Mouse (Mus musculus): ENCODE results near the gene Mrpl4. TPM values are rescaled to one million over a fixed set of nuclear protein-coding genes. Genes with fewer than 3 reads are reported as not detected.

Mrpl4 gene
- polyA plus RNA-seq, 1 experiment from 2014 or later: 139 TPM

GRCm38 (mm10) chr9:21031251-21031895, 28.8 kb downstream of the Mrpl4 start:
- Histone ChIP-seq H3K9me3 (replicated peaks; ENCODE audit: control insufficient read depth, low read length) (no peaks in the 10 kb centered on the region), H3K27ac (replicated peaks; ENCODE audit: low read depth, low read length) (no peak overlapping the region), H3K4me3 (ENCODE audit: low read depth, low read length) (peak overlapping the region; percentile 31), H3K4me1 (ENCODE audit: control insufficient read depth, insufficient read depth, low read length) (peaks cover 4% of the 10 kb centered on the region), H3K9ac (replicated peaks; ENCODE audit: low read length) (no peak overlapping the region), H3K27me3 (ENCODE audit: control insufficient read depth, insufficient read depth, low read length) (peaks cover 49% of the 10 kb centered on the region), H3K4me2 (ENCODE audit: low read depth, low read length) (peak overlapping the region; percentile 83), H3K36me3 (replicated peaks; ENCODE audit: control insufficient read depth, insufficient read depth, low read depth, low read length) (no peaks in the 10 kb centered on the region)
- under 1% methylated on average over 36 of the region's 36 CpGs for WGBS
- ATAC-seq (replicated peaks; ENCODE audit: insufficient number of reproducible peaks, low FRiP score, low TSS enrichment, low read depth): peak; percentile 40; the same call in 1 of the 2 replicates
- DNase-seq (ENCODE audit: low spot score): peak; percentile 66

GRCm38 (mm10) chr9:21031896-21032351, 29.4 kb downstream of the Mrpl4 start, which contains the start of gene Icam5:
Gene Icam5, plus strand, starts transcription at chr9:21032073.
- DNase-seq (ENCODE audit: low spot score): no peak
- no peak within 1 kb of the TSS for H3K27ac ChIP-seq (replicated peaks; ENCODE audit: low read depth, low read length)
- under 1% methylated on average over 34 of the region's 35 CpGs for WGBS

DNA sequence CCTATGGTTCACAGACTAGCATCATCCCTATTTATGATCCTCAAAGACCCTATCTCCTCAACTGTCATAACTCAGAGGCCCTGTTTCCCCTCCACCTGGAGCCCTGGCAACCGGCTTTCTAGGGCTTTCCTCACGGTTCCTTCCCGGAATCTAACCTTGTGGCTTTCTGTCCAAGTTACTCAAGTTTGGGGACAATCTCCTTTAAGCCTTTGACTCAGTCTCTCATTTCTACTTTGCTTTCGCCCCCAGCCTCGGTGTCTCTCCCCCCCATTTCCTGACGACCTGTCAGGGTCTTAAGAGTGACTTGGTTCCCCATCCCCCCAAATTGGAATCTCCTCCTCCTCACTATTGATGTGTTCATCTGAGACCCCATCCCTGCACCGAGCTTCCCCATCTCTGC, 30.0 kb downstream of the Mrpl4 start:
- Histone ChIP-seq H3K9ac (replicated peaks; ENCODE audit: low read length) (no peak overlapping the region), H3K4me2 (ENCODE audit: low read depth, low read length) (peak overlapping the region; percentile 83), H3K36me3 (replicated peaks; ENCODE audit: control insufficient read depth, insufficient read depth, low read depth, low read length) (no peaks in the 10 kb centered on the region), H3K27ac (replicated peaks; ENCODE audit: low read depth, low read length) (no peak overlapping the region), H3K27me3 (ENCODE audit: control insufficient read depth, insufficient read depth, low read length) (peaks cover 60% of the 10 kb centered on the region), H3K4me3 (ENCODE audit: low read depth, low read length) (peak overlapping the region; percentile 31), H3K9me3 (replicated peaks; ENCODE audit: control insufficient read depth, low read length) (no peaks in the 10 kb centered on the region), H3K4me1 (ENCODE audit: control insufficient read depth, insufficient read depth, low read length) (peaks cover 6% of the 10 kb centered on the region)
- 2% methylated on average over 7 of the region's 7 CpGs for WGBS
- no peak for DNase-seq (ENCODE audit: low spot score)
- no peak for ATAC-seq (replicated peaks; ENCODE audit: insufficient number of reproducible peaks, low FRiP score, low TSS enrichment, low read depth)

More at GRCm38 (mm10) chr9:21031896-21032351, 29.4 kb downstream of the Mrpl4 start, which contains the start of gene Icam5:
- peak within 1 kb of the TSS; percentile 83 for H3K4me2 ChIP-seq (ENCODE audit: low read depth, low read length)
- peak within 1 kb of the TSS; percentile 39 for H3K4me3 ChIP-seq (ENCODE audit: low read depth, low read length)
- no peak within 1 kb of the TSS for H3K9ac ChIP-seq (replicated peaks; ENCODE audit: low read length)
- no peaks in the 10 kb centered on the region for H3K9me3 ChIP-seq (replicated peaks; ENCODE audit: control insufficient read depth, low read length)
- peaks cover 4% of the 10 kb centered on the region for H3K4me1 ChIP-seq (ENCODE audit: control insufficient read depth, insufficient read depth, low read length)
- no peak for ATAC-seq (replicated peaks; ENCODE audit: insufficient number of reproducible peaks, low FRiP score, low TSS enrichment, low read depth)
- no peaks in the 10 kb centered on the region for H3K36me3 ChIP-seq (replicated peaks; ENCODE audit: control insufficient read depth, insufficient read depth, low read depth, low read length)
- peaks cover 54% of the 10 kb centered on the region for H3K27me3 ChIP-seq (ENCODE audit: control insufficient read depth, insufficient read depth, low read length)

- ATAC-seq (replicated peaks; ENCODE audit: insufficient number of reproducible peaks, low FRiP score, low TSS enrichment, low read depth) (no peak), DNase-seq (ENCODE audit: low spot score) (peak; percentile 87)
- Histone ChIP-seq H3K27ac (replicated peaks; ENCODE audit: low read depth, low read length) (no peak overlapping the region), H3K27me3 (ENCODE audit: control insufficient read depth, insufficient read depth, low read length) (peaks cover 66% of the 10 kb centered on the region), H3K9me3 (replicated peaks; ENCODE audit: control insufficient read depth, low read length) (no peaks in the 10 kb centered on the region), H3K36me3 (replicated peaks; ENCODE audit: control insufficient read depth, insufficient read depth, low read depth, low read length) (no peaks in the 10 kb centered on the region), H3K4me1 (ENCODE audit: control insufficient read depth, insufficient read depth, low read length) (peaks cover 6% of the 10 kb centered on the region), H3K4me2 (ENCODE audit: low read depth, low read length) (peak overlapping the region; percentile 63), H3K4me3 (ENCODE audit: low read depth, low read length) (peak overlapping the region; percentile 39), H3K9ac (replicated peaks; ENCODE audit: low read length) (peak overlapping the region; percentile 15; the same call in 1 of the 2 replicates)
- WGBS: under 1% methylated on average over 34 of the region's 34 CpGs
These were observed 30.6 kb downstream of the Mrpl4 start for GRCm38 (mm10) chr9:21033136-21033535.

DNA sequence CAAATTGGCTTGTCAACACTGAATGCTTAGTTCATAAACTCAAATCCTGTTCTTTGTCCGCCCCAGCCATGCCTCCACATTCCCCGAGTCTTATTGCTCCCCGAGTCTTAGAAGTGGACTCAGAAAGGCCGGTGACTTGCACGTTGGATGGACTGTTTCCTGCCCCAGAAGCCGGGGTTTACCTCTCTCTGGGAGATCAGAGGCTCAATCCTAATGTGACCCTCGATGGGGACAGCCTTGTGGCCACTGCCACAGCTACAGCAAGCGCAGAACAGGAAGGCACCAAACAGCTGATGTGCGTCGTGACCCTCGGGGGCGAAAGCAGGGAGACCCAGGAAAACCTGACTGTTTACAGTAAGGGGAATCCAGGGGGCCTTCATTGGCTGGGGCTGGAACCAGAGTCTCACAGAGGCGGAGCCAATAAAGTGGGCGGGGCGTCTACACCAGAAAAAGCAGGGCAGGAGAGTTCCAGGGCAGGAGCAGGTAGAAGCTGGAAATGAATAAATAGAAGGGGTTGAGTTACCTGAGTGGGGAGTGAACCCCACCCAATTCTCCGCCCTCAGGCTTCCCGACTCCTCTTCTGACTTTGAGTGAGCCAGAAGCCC, 32.0 kb downstream of the Mrpl4 start:
- no peak overlapping the region for H3K4me2 ChIP-seq (ENCODE audit: low read depth, low read length)
- no peaks in the 10 kb centered on the region for H3K9me3 ChIP-seq (replicated peaks; ENCODE audit: control insufficient read depth, low read length)
- no peak overlapping the region for H3K9ac ChIP-seq (replicated peaks; ENCODE audit: low read length)
- H3K4me1 ChIP-seq (ENCODE audit: control insufficient read depth, insufficient read depth, low read length): peaks cover 6% of the 10 kb centered on the region
- H3K36me3 ChIP-seq (replicated peaks; ENCODE audit: control insufficient read depth, insufficient read depth, low read depth, low read length): no peaks in the 10 kb centered on the region
- no peak overlapping the region for H3K27ac ChIP-seq (replicated peaks; ENCODE audit: low read depth, low read length)
- 3% methylated on average over 17 of the region's 17 CpGs for WGBS
- H3K4me3 ChIP-seq (ENCODE audit: low read depth, low read length): no peak overlapping the region
- DNase-seq (ENCODE audit: low spot score): peak; percentile 63
- H3K27me3 ChIP-seq (ENCODE audit: control insufficient read depth, insufficient read depth, low read length): peaks cover 80% of the 10 kb centered on the region
- no peak for ATAC-seq (replicated peaks; ENCODE audit: insufficient number of reproducible peaks, low FRiP score, low TSS enrichment, low read depth)

DNA sequence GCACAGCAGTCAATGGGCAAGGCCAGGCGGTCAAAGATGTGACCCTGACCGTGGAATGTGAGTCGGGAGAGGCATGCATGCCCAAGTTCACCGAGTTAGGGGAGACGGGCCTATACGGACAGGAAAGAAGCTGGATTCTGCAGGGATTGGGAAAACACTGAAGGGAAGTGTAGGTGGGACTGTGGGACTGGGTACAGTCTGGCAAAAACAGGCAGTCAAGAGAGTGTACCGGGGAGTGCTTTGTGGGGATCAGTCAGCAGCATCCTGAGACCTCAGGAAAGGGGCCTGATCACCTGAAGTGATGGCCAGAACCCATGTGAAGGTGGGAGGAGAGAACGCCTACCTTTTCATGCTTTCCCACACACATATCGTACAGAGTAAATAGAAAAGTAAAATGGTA, 33.0 kb downstream of the Mrpl4 start:
- H3K9me3 ChIP-seq (replicated peaks; ENCODE audit: control insufficient read depth, low read length): no peaks in the 10 kb centered on the region
- DNase-seq (ENCODE audit: low spot score) (no peak), ATAC-seq (replicated peaks; ENCODE audit: insufficient number of reproducible peaks, low FRiP score, low TSS enrichment, low read depth) (no peak)
- no peak overlapping the region for H3K4me3 ChIP-seq (ENCODE audit: low read depth, low read length)
- WGBS: 14% methylated on average over 9 of the region's 9 CpGs
- H3K36me3 ChIP-seq (replicated peaks; ENCODE audit: control insufficient read depth, insufficient read depth, low read depth, low read length): no peaks in the 10 kb centered on the region
- no peak overlapping the region for H3K4me2 ChIP-seq (ENCODE audit: low read depth, low read length)
- no peak overlapping the region for H3K27ac ChIP-seq (replicated peaks; ENCODE audit: low read depth, low read length)
- H3K9ac ChIP-seq (replicated peaks; ENCODE audit: low read length): peak overlapping the region; percentile 25; the same call in 1 of the 2 replicates
- peaks cover 80% of the 10 kb centered on the region for H3K27me3 ChIP-seq (ENCODE audit: control insufficient read depth, insufficient read depth, low read length)
- H3K4me1 ChIP-seq (ENCODE audit: control insufficient read depth, insufficient read depth, low read length): peaks cover 6% of the 10 kb centered on the region

- Histone ChIP-seq H3K4me1 (ENCODE audit: control insufficient read depth, insufficient read depth, low read length) (peaks cover 6% of the 10 kb centered on the region), H3K27ac (replicated peaks; ENCODE audit: low read depth, low read length) (no peak overlapping the region), H3K4me2 (ENCODE audit: low read depth, low read length) (no peak overlapping the region), H3K4me3 (ENCODE audit: low read depth, low read length) (no peak overlapping the region), H3K9ac (replicated peaks; ENCODE audit: low read length) (no peak overlapping the region), H3K9me3 (replicated peaks; ENCODE audit: control insufficient read depth, low read length) (no peaks in the 10 kb centered on the region), H3K36me3 (replicated peaks; ENCODE audit: control insufficient read depth, insufficient read depth, low read depth, low read length) (no peaks in the 10 kb centered on the region), H3K27me3 (ENCODE audit: control insufficient read depth, insufficient read depth, low read length) (peaks cover 80% of the 10 kb centered on the region)
- WGBS: 5% methylated on average over 20 of the region's 20 CpGs
- DNase-seq (ENCODE audit: low spot score): no peak
- no peak for ATAC-seq (replicated peaks; ENCODE audit: insufficient number of reproducible peaks, low FRiP score, low TSS enrichment, low read depth)
These were observed 33.6 kb downstream of the Mrpl4 start for GRCm38 (mm10) chr9:21036161-21036560.

GRCm38 (mm10) chr9:21036666-21037065, 34.1 kb downstream of the Mrpl4 start:
- H3K4me2 ChIP-seq (ENCODE audit: low read depth, low read length): no peak overlapping the region
- no peak overlapping the region for H3K9ac ChIP-seq (replicated peaks; ENCODE audit: low read length)
- H3K4me1 ChIP-seq (ENCODE audit: control insufficient read depth, insufficient read depth, low read length): peaks cover 6% of the 10 kb centered on the region
- H3K4me3 ChIP-seq (ENCODE audit: low read depth, low read length): no peak overlapping the region
- H3K36me3 ChIP-seq (replicated peaks; ENCODE audit: control insufficient read depth, insufficient read depth, low read depth, low read length): no peaks in the 10 kb centered on the region
- H3K27ac ChIP-seq (replicated peaks; ENCODE audit: low read depth, low read length): no peak overlapping the region
- DNase-seq (ENCODE audit: low spot score): no peak
- H3K27me3 ChIP-seq (ENCODE audit: control insufficient read depth, insufficient read depth, low read length): peaks cover 79% of the 10 kb centered on the region
- no peak for ATAC-seq (replicated peaks; ENCODE audit: insufficient number of reproducible peaks, low FRiP score, low TSS enrichment, low read depth)
- WGBS: 1% methylated on average over 22 of the region's 22 CpGs
- H3K9me3 ChIP-seq (replicated peaks; ENCODE audit: control insufficient read depth, low read length): no peaks in the 10 kb centered on the region
